Mouse (Mus musculus): ENCODE data around the gene Epb41.
A peak's percentile ranks its signal among the peaks of the same experiment; 100 is the strongest.

Gene Epb41

GRCm38 (mm10) chr4:131997476-131997875, 77.6 kb downstream of the Epb41 start:
- DNase-seq = no peak

DNA sequence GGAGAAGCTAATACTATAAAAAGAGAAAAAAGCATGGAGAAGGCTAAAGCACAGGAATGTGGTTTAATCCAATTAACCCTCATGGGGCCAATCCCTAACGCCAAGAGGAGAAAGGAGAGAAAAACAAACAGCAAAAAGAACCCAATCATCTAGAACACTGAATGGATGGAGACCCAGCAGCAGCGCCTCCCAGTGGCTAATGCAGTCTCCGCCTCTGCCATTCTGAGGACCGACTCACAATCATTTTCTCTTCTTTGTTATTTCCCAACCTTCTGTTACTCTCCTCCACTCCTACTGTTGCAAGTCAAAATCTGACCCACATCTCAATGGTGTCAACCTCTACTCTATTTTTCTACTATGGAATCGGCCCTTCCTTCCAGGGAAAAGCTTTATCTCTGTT, 78.1 kb downstream of the Epb41 start:
- no peak for DNase-seq

DNA sequence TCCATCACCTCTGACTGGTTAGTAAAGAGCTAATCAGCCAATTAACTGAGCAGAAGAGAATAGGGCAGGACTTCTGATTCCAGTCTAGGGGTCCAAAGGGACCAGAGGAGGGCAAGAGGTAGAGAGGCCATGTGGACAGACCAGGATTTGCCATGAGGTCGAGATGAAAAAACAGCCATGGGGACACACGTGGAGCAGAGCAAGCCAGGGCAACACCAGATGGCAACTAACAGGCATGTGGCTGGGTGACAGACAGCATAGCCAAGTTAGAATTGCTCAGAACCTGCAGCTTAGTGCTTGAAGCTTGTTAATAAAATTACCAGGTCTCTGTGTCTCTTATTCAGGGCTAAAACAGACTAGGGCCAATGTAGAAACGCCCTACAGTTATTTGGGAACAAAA, 81.3 kb downstream of the Epb41 start:
- DNase-seq = peak; percentile 78

GRCm38 (mm10) chr4:131982881-131983538, 92.1 kb downstream of the Epb41 start:
- DNase-seq = no peak

GRCm38 (mm10) chr4:131981755-131982154, 93.4 kb downstream of the Epb41 start:
- no peak for DNase-seq

- DNase-seq = peak; percentile 55
Measured at GRCm38 (mm10) chr4:131977201-131977600, 97.9 kb downstream of the Epb41 start.

DNA sequence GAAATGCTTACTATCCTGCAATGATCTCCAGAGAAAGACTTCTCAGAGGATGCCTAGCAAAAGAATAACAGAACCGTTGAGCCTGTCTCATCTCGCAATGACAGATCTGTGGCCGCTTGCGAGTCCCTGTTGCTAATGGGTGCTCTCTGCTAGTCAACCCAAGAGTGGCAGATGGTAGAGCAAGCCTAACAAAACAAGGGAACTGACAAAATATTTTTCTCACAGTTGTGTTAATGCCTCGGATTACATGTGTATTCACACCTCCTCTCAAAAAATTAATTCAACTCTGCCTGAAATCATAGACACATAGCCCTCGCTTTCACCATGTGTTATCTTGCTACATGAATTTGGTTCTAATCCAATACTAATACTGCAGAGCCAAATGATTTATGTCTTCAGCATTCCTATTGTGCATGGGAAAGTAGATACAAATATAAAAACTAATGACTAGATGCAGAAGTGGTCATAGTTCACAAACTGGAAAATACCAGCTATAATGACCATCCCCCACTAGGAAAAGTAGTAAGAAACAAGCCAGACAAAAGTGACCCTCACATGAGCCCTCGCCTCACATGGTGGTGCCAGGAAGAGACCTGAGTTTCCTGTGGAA, 104.8 kb downstream of the Epb41 start:
- no peak for DNase-seq

DNA sequence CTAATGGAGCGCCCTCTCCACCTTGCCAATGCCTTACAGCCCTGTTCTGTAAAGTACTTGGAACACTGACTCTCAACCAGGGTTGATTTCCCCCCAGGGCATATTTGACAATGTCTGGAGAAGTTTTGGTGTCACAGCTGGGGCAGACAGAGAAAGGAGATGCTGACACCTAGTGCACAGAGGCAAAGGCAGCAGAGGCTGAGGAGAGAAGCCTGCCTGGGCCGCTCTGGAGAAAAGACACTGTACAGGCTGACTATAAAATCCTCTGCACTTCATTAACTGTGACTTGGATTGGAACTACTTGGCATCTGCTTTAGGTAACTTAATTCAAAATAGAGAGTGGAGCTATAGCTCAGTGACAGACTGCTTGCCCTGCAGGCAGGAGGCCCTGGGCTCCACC, 106.2 kb downstream of the Epb41 start:
- DNase-seq = no peak

- no peak for DNase-seq
Measured at GRCm38 (mm10) chr4:131957161-131957560, 118.0 kb downstream of the Epb41 start.

DNA sequence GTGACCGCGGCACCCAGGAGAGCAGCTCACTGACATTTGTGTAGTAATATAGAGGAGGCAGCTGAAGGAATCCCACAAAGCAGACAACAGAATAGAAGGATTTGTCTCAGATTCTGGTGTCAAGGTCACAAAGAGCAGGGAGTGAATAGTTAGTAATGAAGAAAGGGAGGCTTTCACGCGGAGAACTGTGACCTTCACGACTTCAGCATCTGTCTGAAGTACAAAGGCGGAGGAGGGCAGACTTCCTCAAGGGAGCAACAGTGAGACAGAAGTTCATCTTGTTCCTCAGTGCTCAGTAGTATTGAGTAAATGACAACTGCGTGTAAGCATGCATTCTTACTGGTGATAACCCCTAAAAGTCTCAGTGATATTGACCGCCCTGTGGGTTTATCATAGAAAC, 124.5 kb downstream of the Epb41 start:
- DNase-seq = no peak

DNA sequence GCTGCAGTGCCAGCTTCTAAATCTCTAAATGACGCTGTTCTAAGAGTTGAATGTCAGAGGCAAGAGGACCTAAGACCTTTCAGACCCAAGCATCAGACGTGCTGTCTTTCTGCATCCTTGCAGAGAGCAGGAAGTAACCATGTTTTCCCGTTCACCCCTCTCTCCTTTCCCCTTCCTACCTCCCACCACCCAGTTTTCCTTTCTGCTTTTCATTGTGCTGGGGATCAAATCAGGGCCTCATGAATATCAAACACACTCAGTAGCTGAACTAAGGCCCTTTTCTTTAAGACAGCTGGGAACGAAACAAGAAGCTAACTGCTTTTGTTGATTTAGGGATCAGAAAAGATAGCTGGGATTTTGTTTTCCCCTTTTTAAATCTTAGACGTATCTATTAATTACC, 125.2 kb downstream of the Epb41 start:
- DNase-seq = no peak

DNA sequence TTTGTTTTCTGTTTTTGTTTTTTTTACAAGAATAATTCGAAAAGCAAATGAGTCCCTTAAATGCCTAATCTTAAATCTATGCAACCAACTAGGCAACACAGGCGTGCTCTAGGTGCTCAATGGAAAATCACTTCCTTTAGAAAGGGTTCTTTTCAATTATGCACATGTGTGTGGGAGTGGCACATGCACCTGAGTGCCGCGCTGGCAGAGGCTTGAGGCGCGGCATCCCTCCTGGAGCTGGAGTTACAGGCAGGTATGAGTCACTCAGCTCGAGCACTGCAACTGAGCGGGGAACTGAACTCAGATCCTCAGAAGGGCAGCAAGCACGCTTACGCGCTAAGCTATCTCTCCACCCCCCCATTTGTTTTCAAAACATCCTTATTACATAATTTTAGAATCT, 127.3 kb downstream of the Epb41 start:
- DNase-seq = no peak

GRCm38 (mm10) chr4:131940846-131941245, 134.3 kb downstream of the Epb41 start:
- DNase-seq = no peak

GRCm38 (mm10) chr4:131939459-131939858, 135.7 kb downstream of the Epb41 start:
- no peak for DNase-seq

- DNase-seq = no peak
Measured at GRCm38 (mm10) chr4:131929146-131929545, 146.0 kb downstream of the Epb41 start.

- no peak for DNase-seq
Measured at GRCm38 (mm10) chr4:131924096-131924810, 150.9 kb downstream of the Epb41 start.

GRCm38 (mm10) chr4:131922404-131922803, 152.7 kb downstream of the Epb41 start:
- DNase-seq = no peak

- no peak for DNase-seq
Measured at GRCm38 (mm10) chr4:131921461-131922346, 153.4 kb downstream of the Epb41 start, which contains the start of gene Tmem200b. Gene Tmem200b, plus strand, starts transcription at chr4:131921771.

- DNase-seq = no peak
Measured at GRCm38 (mm10) chr4:131920595-131921351, 154.3 kb downstream of the Epb41 start.

DNA sequence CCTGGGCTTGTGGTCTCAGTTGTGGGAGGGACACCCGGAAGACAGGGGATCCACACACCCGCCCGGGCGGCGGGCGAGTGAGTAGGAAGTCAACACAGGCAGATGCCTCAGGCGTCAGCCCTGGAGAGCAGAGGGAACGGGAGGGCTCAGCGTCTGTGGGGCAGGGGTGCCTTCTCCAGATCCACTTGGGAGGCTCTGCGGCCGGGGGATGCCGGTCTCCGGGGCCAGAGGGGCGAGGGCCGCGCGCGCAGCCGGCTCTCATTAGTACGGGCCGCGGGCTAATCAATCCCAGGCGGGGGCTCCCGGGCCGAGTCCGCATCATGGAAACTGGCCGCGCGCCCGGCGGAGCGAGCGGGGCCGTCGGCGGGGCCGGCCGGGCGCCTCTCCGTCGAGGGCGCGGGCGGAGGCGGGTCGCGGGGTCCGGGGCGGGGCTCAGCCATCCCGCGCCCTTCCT, 155.0 kb downstream of the Epb41 start:
- DNase-seq = no peak

DNA sequence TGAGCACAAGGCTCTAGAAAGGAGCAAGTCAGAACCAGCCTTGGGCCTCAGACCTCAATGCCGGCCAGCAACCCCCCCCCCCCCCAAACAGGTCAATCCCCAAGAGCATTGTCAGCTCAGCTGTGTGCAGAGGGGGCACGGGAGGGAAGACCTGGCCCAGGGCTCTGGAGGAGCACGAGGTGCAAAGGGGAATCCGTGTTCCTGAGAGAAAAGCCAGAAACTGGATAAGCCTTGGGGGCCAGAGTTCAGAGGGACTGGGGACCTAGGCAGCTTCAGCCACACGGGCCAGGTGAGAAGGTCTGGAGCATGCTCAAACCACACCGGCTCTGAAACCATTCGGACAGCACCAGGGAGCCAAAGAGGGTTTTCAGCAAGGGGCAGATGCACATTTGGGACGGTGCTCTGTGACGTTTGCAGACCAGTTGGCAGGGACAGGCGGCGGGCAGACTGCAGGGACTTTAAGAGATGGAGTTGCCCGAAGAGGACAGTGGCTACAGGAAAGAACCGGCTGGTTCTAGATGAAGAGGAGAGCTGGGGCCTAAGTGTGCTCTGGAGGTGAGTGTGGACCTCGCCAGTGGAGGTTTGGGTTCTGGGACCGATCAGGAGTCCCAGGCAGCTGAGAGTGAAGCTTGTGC, 155.5 kb downstream of the Epb41 start:
- no peak for DNase-seq

Measured in cerebellum, adult 11-12 months (tissue).